Comparison of ENCODE assay signal across 9 mouse cellular contexts in the genomic region with DNA sequence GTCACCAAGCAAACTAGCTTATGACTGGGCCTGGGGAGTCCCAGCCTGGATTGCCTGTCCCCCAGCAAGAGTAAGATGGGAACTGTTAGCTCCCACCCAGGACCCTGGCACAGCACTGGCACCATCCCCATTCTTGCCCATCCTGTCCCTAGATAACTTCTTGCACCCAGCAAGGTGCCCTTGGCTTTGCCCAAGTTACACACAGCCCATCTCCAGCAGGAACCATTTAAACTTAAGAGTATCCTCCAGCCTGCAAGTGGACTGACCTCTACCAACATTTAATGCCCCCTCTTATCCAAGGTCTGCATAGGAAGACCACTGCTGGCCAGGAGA. TPM values are rescaled to one million over a fixed set of nuclear protein-coding genes. Genes with fewer than 3 reads are reported as not detected.
DNase-seq lines count a peak whose midpoint lies in the region; ATAC-seq lines count a peak whose summit lies in the region.
"Had no signal": no experiment of that assay in that cellular context is flagged by ENCODE, and none has a peak within 500 bp of the region (broad histone marks: within the 10 kb centered on the region; RNA-seq: fewer than 3 reads in every experiment).

No protein-coding gene starts in this region.

- no peak for ATAC-seq in heart, embryonic 15.5 days (replicated peaks; ENCODE audit: insufficient number of reproducible peaks, insufficient read depth, low FRiP score, low read depth)
- no peak for ATAC-seq in embryonic facial prominence, embryonic 15.5 days (ENCODE audit: insufficient number of reproducible peaks, low FRiP score, low TSS enrichment, low read depth)
- no peak for ATAC-seq in intestine, embryonic 14.5 days (replicated peaks; ENCODE audit: low FRiP score, low TSS enrichment, low read depth)
- ATAC-seq in neural tube, embryonic 13.5 days (ENCODE audit: low read depth) = no peak

- H3K36me3 ChIP-seq in heart, embryonic 15.5 days = no peaks in the 10 kb centered on the region
- no peaks in the 10 kb centered on the region for H3K36me3 ChIP-seq in embryonic facial prominence, embryonic 15.5 days
- no peaks in the 10 kb centered on the region for H3K36me3 ChIP-seq in intestine, embryonic 14.5 days (ENCODE audit: control insufficient read depth, insufficient read depth, low read length)
- H3K36me3 ChIP-seq in neural tube, embryonic 13.5 days = peaks cover 33% of the 10 kb centered on the region

- DNase-seq in heart, adult 9 months (ENCODE audit: low spot score in 2 of 2) = no peak
- DNase-seq in intestine, embryonic 14.5 days (ENCODE audit: low spot score) = no peak
- no peak for DNase-seq in layer of hippocampus, postnatal 25 days (ENCODE audit: extremely low spot score in 1 of 2, low spot score in 1 of 2)
- DNase-seq in spleen, postnatal 36 days (ENCODE audit: low spot score in 2 of 2) = no peak
- no peak for DNase-seq in left cerebral cortex, postnatal 10 days (ENCODE audit: extremely low spot score in 1 of 2, low spot score in 2 of 2)

- peak overlapping the region; percentile 75 for H3K4me2 ChIP-seq in heart, embryonic 15.5 days
- H3K4me2 ChIP-seq in embryonic facial prominence, embryonic 15.5 days (replicated peaks) = peak overlapping the region; percentile 65
- peak overlapping the region; percentile 18; the same call in 1 of the 2 replicates for H3K4me2 ChIP-seq in intestine, embryonic 14.5 days (ENCODE audit: low read length)
- peak overlapping the region; percentile 98 for H3K4me2 ChIP-seq in neural tube, embryonic 13.5 days

- H3K4me3 ChIP-seq in heart, embryonic 15.5 days = peak overlapping the region; percentile 47
- no peak overlapping the region for H3K4me3 ChIP-seq in embryonic facial prominence, embryonic 15.5 days (replicated peaks)
- H3K4me3 ChIP-seq in intestine, embryonic 14.5 days (ENCODE audit: low read depth, low read length) = 0 out of 2 replicates have a peak overlapping the region, but pooled peaks have one; percentile 27
- H3K4me3 ChIP-seq in neural tube, embryonic 13.5 days = peak overlapping the region; percentile 71

- H3K27ac ChIP-seq in heart, embryonic 15.5 days = no peak overlapping the region
- H3K27ac ChIP-seq in embryonic facial prominence, embryonic 15.5 days (replicated peaks) = no peak overlapping the region
- no peak overlapping the region for H3K27ac ChIP-seq in intestine, embryonic 14.5 days (ENCODE audit: low read depth)
- H3K27ac ChIP-seq in neural tube, embryonic 13.5 days (replicated peaks) = peak overlapping the region; percentile 99

- H3K27me3 ChIP-seq in heart, embryonic 15.5 days = peaks cover 63% of the 10 kb centered on the region
- peaks cover 34% of the 10 kb centered on the region for H3K27me3 ChIP-seq in embryonic facial prominence, embryonic 15.5 days
- peaks cover 34% of the 10 kb centered on the region for H3K27me3 ChIP-seq in intestine, embryonic 14.5 days (replicated peaks; ENCODE audit: control insufficient read depth, insufficient read depth, low read length)
- no peaks in the 10 kb centered on the region for H3K27me3 ChIP-seq in neural tube, embryonic 13.5 days

- H3K9ac ChIP-seq in heart, embryonic 15.5 days = peak overlapping the region; percentile 36; the same call in 1 of the 2 replicates
- no peak overlapping the region for H3K9ac ChIP-seq in embryonic facial prominence, embryonic 15.5 days
- no peak overlapping the region for H3K9ac ChIP-seq in intestine, embryonic 14.5 days (ENCODE audit: low read length)
- peak overlapping the region; percentile 90 for H3K9ac ChIP-seq in neural tube, embryonic 13.5 days

- H3K4me1 ChIP-seq in heart, embryonic 15.5 days (replicated peaks) = peaks cover 35% of the 10 kb centered on the region
- H3K4me1 ChIP-seq in embryonic facial prominence, embryonic 15.5 days = peaks cover 28% of the 10 kb centered on the region
- peaks cover 30% of the 10 kb centered on the region for H3K4me1 ChIP-seq in intestine, embryonic 14.5 days (replicated peaks; ENCODE audit: control insufficient read depth, insufficient read depth, low read length)
- peaks cover 80% of the 10 kb centered on the region for H3K4me1 ChIP-seq in neural tube, embryonic 13.5 days (replicated peaks)

- intact Hi-C loops in left cerebral cortex, postnatal 10 days (cut with DNase I) = no loop called here

- H3K9me3 ChIP-seq in heart, embryonic 15.5 days (replicated peaks) = no peaks in the 10 kb centered on the region
- H3K9me3 ChIP-seq in embryonic facial prominence, embryonic 15.5 days (replicated peaks) = no peaks in the 10 kb centered on the region
- H3K9me3 ChIP-seq in intestine, embryonic 14.5 days (ENCODE audit: control insufficient read depth, low read length) = no peaks in the 10 kb centered on the region
- H3K9me3 ChIP-seq in neural tube, embryonic 13.5 days = no peaks in the 10 kb centered on the region

RNA-seq across cellular contexts. Expression of a gene that starts 1.3 kb away (rescaled TPM):
- polyA plus RNA-seq in heart, embryonic 15.5 days (2015; fragmentation: Nextera tagmentation; extraction: Ambion mirVana) = 1.1 and 3.3 TPM in 2 replicates
- polyA plus RNA-seq in embryonic facial prominence, embryonic 15.5 days (2015; fragmentation: Nextera tagmentation; extraction: Ambion mirVana) = 2.2 and 3.5 TPM in 2 replicates
- 5.7 and 9.0 TPM in 2 replicates for polyA plus RNA-seq in intestine, embryonic 14.5 days (2014; fragmentation: Nextera tagmentation; extraction: Ambion mirVana)
- polyA plus RNA-seq in neural tube, embryonic 13.5 days (2015; fragmentation: Nextera tagmentation; extraction: Ambion mirVana) = 103 and 110 TPM in 2 replicates
- 10 to 100 TPM; 43.8 to 44.9 TPM for total RNA-seq in layer of hippocampus, postnatal 25 days (2021)
- total RNA-seq in left cerebral cortex, postnatal 10 days (2021) = 10 to 100 TPM; 78.1 to 82.5 TPM

RNA-seq across cellular contexts. Expression of a gene that starts 21.3 kb away (rescaled TPM):
- 38.8 and 48.5 TPM in 2 replicates for polyA plus RNA-seq in heart, embryonic 15.5 days (2015; fragmentation: Nextera tagmentation; extraction: Ambion mirVana)
- polyA plus RNA-seq in embryonic facial prominence, embryonic 15.5 days (2015; fragmentation: Nextera tagmentation; extraction: Ambion mirVana) = 36.0 and 40.4 TPM in 2 replicates
- 52.1 and 58.0 TPM in 2 replicates for polyA plus RNA-seq in intestine, embryonic 14.5 days (2014; fragmentation: Nextera tagmentation; extraction: Ambion mirVana)
- polyA plus RNA-seq in neural tube, embryonic 13.5 days (2015; fragmentation: Nextera tagmentation; extraction: Ambion mirVana) = 29.9 and 31.7 TPM in 2 replicates
- 10 to 100 TPM; 45.0 to 53.0 TPM for total RNA-seq in layer of hippocampus, postnatal 25 days (2021)
- total RNA-seq in left cerebral cortex, postnatal 10 days (2021) = 10 to 100 TPM; 48.5 to 55.3 TPM

RNA-seq across cellular contexts. Expression of a gene that starts 33.9 kb away (rescaled TPM):
- polyA plus RNA-seq in heart, embryonic 15.5 days (2015; fragmentation: Nextera tagmentation; extraction: Ambion mirVana) = not detected in 2 replicates
- not detected in 2 replicates for polyA plus RNA-seq in embryonic facial prominence, embryonic 15.5 days (2015; fragmentation: Nextera tagmentation; extraction: Ambion mirVana)
- polyA plus RNA-seq in intestine, embryonic 14.5 days (2014; fragmentation: Nextera tagmentation; extraction: Ambion mirVana) = not detected in 2 replicates
- not detected in 2 replicates for polyA plus RNA-seq in neural tube, embryonic 13.5 days (2015; fragmentation: Nextera tagmentation; extraction: Ambion mirVana)
- not detected for total RNA-seq in layer of hippocampus, postnatal 25 days (2021)
- not detected for total RNA-seq in left cerebral cortex, postnatal 10 days (2021)
- polyA plus RNA-seq: CD4-positive, CD25-positive, alpha-beta regulatory T cell, adult 4 months had no signal

RNA-seq across cellular contexts. Expression of a gene that starts 53.8 kb away (rescaled TPM):
- 2.6 and 4.0 TPM in 2 replicates for polyA plus RNA-seq in heart, embryonic 15.5 days (2015; fragmentation: Nextera tagmentation; extraction: Ambion mirVana)
- polyA plus RNA-seq in embryonic facial prominence, embryonic 15.5 days (2015; fragmentation: Nextera tagmentation; extraction: Ambion mirVana) = 14.1 and 18.2 TPM in 2 replicates
- 9.3 and 10.9 TPM in 2 replicates for polyA plus RNA-seq in intestine, embryonic 14.5 days (2014; fragmentation: Nextera tagmentation; extraction: Ambion mirVana)
- 23.8 and 25.7 TPM in 2 replicates for polyA plus RNA-seq in neural tube, embryonic 13.5 days (2015; fragmentation: Nextera tagmentation; extraction: Ambion mirVana)
- total RNA-seq in layer of hippocampus, postnatal 25 days (2021) = 1 to 10 TPM; 4.7 to 7.4 TPM
- 10 to 100 TPM; 34.5 to 46.0 TPM for total RNA-seq in left cerebral cortex, postnatal 10 days (2021)

RNA-seq across cellular contexts. Expression of a gene that starts 57.9 kb away (rescaled TPM):
- 44.7 and 68.9 TPM in 2 replicates for polyA plus RNA-seq in heart, embryonic 15.5 days (2015; fragmentation: Nextera tagmentation; extraction: Ambion mirVana)
- polyA plus RNA-seq in embryonic facial prominence, embryonic 15.5 days (2015; fragmentation: Nextera tagmentation; extraction: Ambion mirVana) = 88.9 and 93.0 TPM in 2 replicates
- polyA plus RNA-seq in intestine, embryonic 14.5 days (2014; fragmentation: Nextera tagmentation; extraction: Ambion mirVana) = 87.0 and 90.6 TPM in 2 replicates
- 95.1 and 99.8 TPM in 2 replicates for polyA plus RNA-seq in neural tube, embryonic 13.5 days (2015; fragmentation: Nextera tagmentation; extraction: Ambion mirVana)
- total RNA-seq in layer of hippocampus, postnatal 25 days (2021) = 10 to 100 TPM; 51.8 to 54.9 TPM
- total RNA-seq in left cerebral cortex, postnatal 10 days (2021) = 10 to 100 TPM; 57.7 to 60.9 TPM

Comparison
In these comparisons a context has a peak if more than half of its experiments do, and no peak if none do; other contexts are left out.
1. H3K4me2 ChIP-seq: peak in every context shown above with its lines; median percentile 98 in neural tube, embryonic 13.5 days; 75 in heart, embryonic 15.5 days; 65 in embryonic facial prominence, embryonic 15.5 days; 18 in intestine, embryonic 14.5 days.
2. H3K9ac ChIP-seq: peak in heart, embryonic 15.5 days (single experiment) and neural tube, embryonic 13.5 days (single experiment); none in embryonic facial prominence, embryonic 15.5 days (single experiment) and intestine, embryonic 14.5 days (single experiment).
3. RNA of a gene that starts 1.3 kb away (polyA plus RNA-seq): 103 to 110 TPM in neural tube, embryonic 13.5 days; 5.7 to 9.0 TPM in intestine, embryonic 14.5 days, 2.2 to 3.5 TPM in embryonic facial prominence, embryonic 15.5 days and 1.1 to 3.3 TPM in heart, embryonic 15.5 days; every median in the first group is over 10 times any median in the second.